Mouse (Mus musculus): Measurements from ENCODE around the gene Ccna2. TPM values are rescaled to one million over a fixed set of nuclear protein-coding genes. Genes with fewer than 3 reads are reported as not detected.
A peak's percentile ranks its signal among the peaks of the same experiment; 100 is the strongest.

The Ccna2 gene
- polyA plus RNA-seq, 3 experiments from 2014 or later: 2.7 to 42.2 (median 4.1) TPM

DNA sequence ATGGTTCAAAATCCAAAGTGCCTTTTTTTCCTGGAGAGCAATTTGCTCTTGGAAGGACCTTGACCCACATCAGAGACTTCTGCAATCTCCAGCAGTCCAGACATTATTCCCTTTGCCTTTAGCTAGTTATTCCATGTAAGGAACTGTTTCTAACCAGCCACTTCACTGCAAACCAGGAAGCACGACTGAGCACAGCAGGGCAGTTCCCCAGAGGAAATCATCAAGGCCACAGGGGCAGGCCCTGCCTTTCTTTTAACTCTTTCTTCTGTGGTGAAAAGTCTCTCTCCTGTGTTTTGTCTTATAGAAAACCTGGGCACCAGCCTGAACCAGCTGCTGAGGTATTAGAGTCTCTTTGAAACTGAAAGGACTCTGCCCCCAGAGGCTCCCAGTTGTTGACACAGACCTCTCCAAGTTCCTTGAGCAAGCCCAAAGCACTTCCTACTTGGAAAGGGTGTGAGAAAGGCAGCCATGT, 38.7 kb downstream of the Ccna2 start:
- no peak for ATAC-seq

GRCm38 (mm10) chr3:36532738-36533137, 39.2 kb downstream of the Ccna2 start:
- no peak for ATAC-seq

GRCm38 (mm10) chr3:36531979-36532542, 39.9 kb downstream of the Ccna2 start:
- peak; percentile 41 for ATAC-seq

DNA sequence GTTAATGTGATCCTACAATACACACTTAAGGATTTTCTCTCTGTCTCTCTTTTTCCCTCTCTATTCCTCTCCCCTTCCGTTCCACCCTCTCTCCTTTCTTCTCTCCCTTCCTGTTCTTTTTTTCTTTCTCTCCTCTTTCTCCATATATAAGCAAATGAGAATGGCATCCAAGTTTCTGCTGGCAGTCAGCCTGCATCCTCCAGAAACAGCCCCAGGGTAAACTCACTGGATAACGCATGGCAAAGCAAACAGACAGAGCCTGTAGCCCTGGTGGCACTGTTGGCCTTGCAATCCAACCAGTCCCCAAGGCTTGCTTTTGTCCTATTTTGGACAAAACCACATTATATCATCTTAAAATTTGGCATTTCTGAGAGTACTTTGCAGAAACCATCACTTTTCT, 40.7 kb downstream of the Ccna2 start:
- ATAC-seq: no peak

GRCm38 (mm10) chr3:36530781-36531180, 41.2 kb downstream of the Ccna2 start:
- no peak for ATAC-seq

DNA sequence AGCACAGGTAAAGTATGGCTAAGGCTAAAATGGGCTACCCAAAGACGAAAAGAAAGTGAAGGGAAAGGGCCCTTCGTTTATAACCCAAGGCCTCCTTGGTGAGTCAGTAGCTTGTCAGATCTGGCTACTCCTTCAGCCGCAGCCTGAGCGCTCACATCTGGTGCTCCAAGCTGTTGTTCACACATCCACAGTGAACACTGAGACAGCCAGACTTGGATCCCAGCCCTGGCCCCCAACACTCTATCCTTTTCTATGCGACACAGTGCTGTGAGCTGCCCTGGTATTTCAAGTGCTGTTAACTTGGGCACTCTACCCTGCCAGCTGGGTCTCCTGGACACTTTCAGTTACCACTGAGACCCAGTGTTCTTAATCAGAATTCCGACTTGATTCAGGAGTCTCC, 41.6 kb downstream of the Ccna2 start:
- no peak for ATAC-seq

DNA sequence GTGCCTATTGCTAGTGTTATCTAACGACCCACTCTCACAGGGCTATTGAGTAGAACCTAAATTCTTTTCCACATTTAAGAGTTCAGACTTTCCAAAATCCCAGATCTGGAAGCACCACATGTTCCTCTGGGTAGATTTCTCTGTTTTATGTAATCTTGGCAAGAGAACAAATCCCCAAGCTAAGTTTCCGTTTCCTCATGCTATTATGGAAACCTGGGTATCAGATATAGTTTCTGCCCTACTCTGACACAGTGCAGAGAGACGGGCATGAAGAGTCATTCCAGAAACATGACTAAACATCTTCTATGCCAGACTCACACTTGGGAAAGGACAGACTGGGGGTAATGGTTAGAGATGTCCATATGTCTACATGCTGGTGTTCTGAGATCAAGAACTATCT, 47.5 kb downstream of the Ccna2 start:
- ATAC-seq: no peak

DNA sequence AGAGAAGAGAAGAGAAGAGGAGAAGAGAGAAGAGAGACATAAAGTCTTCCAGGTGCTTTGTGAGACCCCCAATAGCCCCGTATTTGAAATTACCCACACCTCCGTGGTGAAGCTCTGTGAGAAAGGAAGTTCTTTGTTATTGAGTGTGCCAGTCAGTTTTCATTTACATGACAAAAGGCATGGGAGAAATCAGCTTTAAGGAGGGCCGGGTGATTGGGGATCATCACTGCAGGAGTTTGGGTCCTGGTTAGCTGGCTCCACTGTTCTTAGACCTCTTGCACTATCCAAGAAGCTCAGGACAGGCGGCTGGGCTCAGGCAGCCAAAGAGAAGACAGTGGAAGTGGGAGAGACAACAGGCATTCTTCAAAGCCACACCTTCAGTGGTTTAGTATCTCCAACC, 49.8 kb downstream of the Ccna2 start:
- ATAC-seq: no peak

DNA sequence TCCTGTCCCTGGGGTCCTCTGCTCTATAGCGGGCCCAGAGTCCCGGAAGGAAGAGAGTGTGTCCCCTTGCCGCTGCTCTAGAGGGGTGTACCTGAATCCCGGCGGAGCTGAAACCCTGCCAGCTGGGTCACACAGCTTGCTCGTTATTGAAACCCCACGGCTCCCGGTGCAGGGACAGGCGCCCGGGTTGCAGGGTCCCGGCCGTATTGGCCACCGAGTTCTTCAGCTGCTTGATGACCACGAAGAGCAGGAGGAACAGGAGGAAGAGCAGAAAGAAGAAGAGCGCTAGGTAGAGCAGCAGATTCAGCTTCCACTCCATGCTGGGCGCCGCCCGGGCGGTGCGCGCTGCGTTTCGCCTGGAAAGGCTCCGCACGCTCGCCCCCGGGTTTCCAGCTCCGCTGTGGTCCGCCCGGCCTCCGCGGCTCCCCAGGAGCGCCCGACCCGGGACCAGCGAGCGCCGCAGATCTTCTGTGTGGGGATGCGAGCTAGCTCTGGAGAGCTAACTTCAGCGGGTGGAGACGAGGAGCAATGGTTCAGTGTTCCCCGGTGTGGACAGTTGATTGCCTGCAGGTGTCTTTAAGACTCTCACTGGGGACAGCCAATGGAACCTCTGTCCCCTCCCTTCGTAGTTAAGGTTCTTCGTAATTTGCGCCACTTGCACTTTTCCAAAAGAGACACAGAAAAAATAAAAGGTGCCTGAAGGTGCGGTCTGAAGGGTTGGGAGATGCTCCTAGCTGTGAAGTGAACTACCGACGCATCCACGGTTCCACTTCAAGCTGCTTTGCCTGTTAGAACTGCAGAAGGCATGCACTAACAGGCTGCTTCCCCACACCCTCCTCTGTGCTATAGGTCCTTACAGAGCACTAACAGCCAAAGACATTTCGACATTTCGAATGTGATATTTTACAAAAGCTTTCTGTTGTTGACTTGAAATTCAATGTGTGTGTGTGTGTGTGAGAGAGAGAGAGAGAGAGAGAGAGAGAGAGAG, 50.6 kb downstream of the Ccna2 start, which contains the start of gene Gm11549:
Gm11549 (minus strand) TSS at position 741 of the 988 bp plus-strand sequence.
- ATAC-seq: no peak

DNA sequence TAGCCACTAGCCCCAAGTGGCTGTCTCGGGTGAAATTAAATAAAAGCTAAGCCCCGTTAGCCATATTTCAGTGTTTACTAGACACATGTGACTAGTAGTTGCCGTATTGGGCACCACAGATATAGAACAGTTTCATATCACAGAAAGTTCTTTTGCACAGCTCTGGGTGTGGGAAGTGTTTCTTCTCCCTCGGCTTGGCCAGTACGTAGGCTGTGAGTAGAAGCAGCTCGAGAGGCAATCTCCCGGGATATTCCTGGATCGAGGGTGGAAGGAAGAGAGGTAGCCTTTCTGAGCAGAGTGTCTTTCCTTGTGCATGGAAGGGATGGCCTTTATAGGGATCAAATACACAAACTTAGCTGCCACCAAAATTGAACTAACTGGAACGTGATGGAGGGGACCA, 55.8 kb downstream of the Ccna2 start:
- no peak for ATAC-seq

Other genes starting within 250 kb of the Ccna2 start
- gene Anxa5, start 96.3 kb downstream of the Ccna2 start, polyA plus RNA-seq (2017; shearing (Covaris generic)): 100 to 1,000 TPM; 124 to 194 (median 151) TPM
- 1 to 10 TPM; 1.7 to 2.9 (median 1.9) TPM for gene 1810062G17Rik, start 96.2 kb downstream of the Ccna2 start, polyA plus RNA-seq (2017; shearing (Covaris generic))
- not detected for gene Gm11549, start 50.3 kb downstream of the Ccna2 start, polyA plus RNA-seq (2017; shearing (Covaris generic))
- 10 to 100 TPM; 44.0 to 62.2 (median 49.6) TPM for gene Exosc9, start 19.5 kb downstream of the Ccna2 start, polyA plus RNA-seq (2017; shearing (Covaris generic))
- gene Bbs7, start 41.3 kb upstream of the Ccna2 start, polyA plus RNA-seq (2017; shearing (Covaris generic)): 1 to 10 TPM in 1 of 3 experiments, under 1 TPM in 1, not detected in 1; 0.39 to 1.0 TPM
- not detected for gene Trpc3, start 118.0 kb upstream of the Ccna2 start, polyA plus RNA-seq (2017; shearing (Covaris generic))